Mouse (Mus musculus) CH12.LX (cell line): ENCODE measurements around the gene Nup133. TPM values are rescaled to one million over a fixed set of nuclear protein-coding genes. Genes with fewer than 3 reads are reported as not detected.

Experiments
- DNase-seq: peaks from one replicate; pipeline ENCODE4 v3.0.0-alpha.2; 2013; ENCODE audit errors: extremely low read depth
- H3K27ac ChIP-seq: 2 replicates; pipeline ENCODE4 v1.5.1; 2012; ENCODE audit warnings: low read depth, mild to moderate bottlenecking, control low read depth, moderate library complexity; ENCODE audit not compliant: insufficient read depth
- H3K27me3 ChIP-seq: replicated peaks from 2 replicates; pipeline ENCODE3; 2012; ENCODE audit warnings: inconsistent platforms
- H3K36me3 ChIP-seq, 2 experiments: replicated peaks in 1 of 2; 2 replicates each; pipeline versions ENCODE3 to v1.6.1; 2012; ENCODE audit warnings: inconsistent platforms in 1 of 2, low read length in 1 of 2, mild to moderate bottlenecking in 1 of 2, mixed read lengths in 1 of 2, moderate library complexity in 1 of 2; ENCODE audit not compliant: control insufficient read depth in 1 of 2, insufficient read depth in 1 of 2
- H3K4me1 ChIP-seq, 2 experiments: 2 replicates each; pipeline ENCODE4 v1.6.1; 2012; ENCODE audit warnings: inconsistent platforms in 1 of 2, moderate library complexity in 1 of 2; ENCODE audit not compliant: insufficient read depth in 2 of 2, control insufficient read depth in 1 of 2
- H3K4me2 ChIP-seq: 2 replicates; pipeline ENCODE4 v1.6.1; 2012; ENCODE audit warnings: low read depth, mild to moderate bottlenecking, control low read depth; ENCODE audit not compliant: poor library complexity, insufficient read depth, severe bottlenecking
- H3K4me3 ChIP-seq, 3 experiments: fragments of 150-350 bp in 1 of 3; sonication (generic) in 1 of 3; replicated peaks in 1 of 3; 2 replicates each; pipeline versions ENCODE3 to v1.5.1; 2011 to 2012; ENCODE audit warnings: low read depth in 2 of 3, low read length in 2 of 3, mild to moderate bottlenecking in 2 of 3, moderate library complexity in 2 of 3, control low read depth in 1 of 3, improper control_type of control experiment in 1 of 3, inconsistent platforms in 1 of 3, mixed read lengths in 1 of 3; ENCODE audit not compliant: poor library complexity in 1 of 3
- H3K79me2 ChIP-seq: replicated peaks from 2 replicates; pipeline ENCODE4 v1.6.1; 2012; ENCODE audit warnings: mild to moderate bottlenecking, moderate library complexity; ENCODE audit not compliant: control insufficient read depth, poor library complexity, insufficient read depth, severe bottlenecking; ENCODE audit errors: extremely low read depth
- H3K9ac ChIP-seq: 2 replicates; pipeline ENCODE4 v1.6.1; 2012; ENCODE audit warnings: low read depth, mild to moderate bottlenecking, control low read depth, moderate library complexity; ENCODE audit not compliant: insufficient read depth
- H3K9me3 ChIP-seq: replicated peaks from 2 replicates; pipeline ENCODE3; 2012; ENCODE audit warnings: low read length, inconsistent platforms, mixed read lengths
- BHLHE40 ChIP-seq: IDR thresholded peaks from 2 replicates; pipeline ENCODE4 v1.6.1; 2011; ENCODE audit warnings: mild to moderate bottlenecking, low read depth, low read length, improper control_type of control experiment
- CHD2 ChIP-seq: IDR thresholded peaks from 2 replicates; pipeline ENCODE4 v1.6.1; 2011; ENCODE audit warnings: low read length, improper control_type of control experiment
- CTCF ChIP-seq, 2 experiments: IDR thresholded peaks in 1 of 2; conservative IDR thresholded peaks in 1 of 2; 2 replicates each; pipeline ENCODE4 v1.5.1; 2011 to 2012; ENCODE audit warnings: low read depth in 2 of 2, low read length in 2 of 2, improper control_type of control experiment in 1 of 2, inconsistent platforms in 1 of 2, mild to moderate bottlenecking in 1 of 2, moderate library complexity in 1 of 2
- E2F4 ChIP-seq: IDR thresholded peaks from 2 replicates; pipeline ENCODE4 v1.6.1; 2011; ENCODE audit warnings: low read depth, low read length, improper control_type of control experiment; ENCODE audit not compliant: insufficient replicate concordance
- ETS1 ChIP-seq: conservative IDR thresholded peaks from 2 replicates; pipeline ENCODE4 v1.6.1; 2012; ENCODE audit warnings: low read depth, mild to moderate bottlenecking, inconsistent platforms, low read length, improper control_type of control experiment, moderate library complexity
- GABPA ChIP-seq: IDR thresholded peaks from 2 replicates; pipeline ENCODE4 v1.6.1; 2012; ENCODE audit warnings: low read depth, low read length, improper control_type of control experiment, inconsistent platforms; ENCODE audit not compliant: insufficient replicate concordance
- HCFC1 ChIP-seq: IDR thresholded peaks from 2 replicates; pipeline ENCODE4 v1.6.1; 2012; ENCODE audit warnings: low read depth, mild to moderate bottlenecking, inconsistent platforms, low read length, improper control_type of control experiment
- IRF4 ChIP-seq: IDR thresholded peaks from 2 replicates; pipeline ENCODE4 v1.6.1; 2014; ENCODE audit warnings: low read depth, mild to moderate bottlenecking, inconsistent platforms, low read length, improper control_type of control experiment
- JUN ChIP-seq: IDR thresholded peaks from 2 replicates; pipeline ENCODE4 v1.6.1; 2011; ENCODE audit warnings: low read depth, mild to moderate bottlenecking, low read length, improper control_type of control experiment, moderate library complexity; ENCODE audit not compliant: insufficient read depth
- JUND ChIP-seq: conservative IDR thresholded peaks from 2 replicates; pipeline ENCODE4 v1.6.1; 2011; ENCODE audit warnings: low read depth, low read length, improper control_type of control experiment
- MAFK ChIP-seq: IDR thresholded peaks from 2 replicates; pipeline ENCODE4 v1.6.1; 2011; ENCODE audit warnings: low read length, improper control_type of control experiment; ENCODE audit not compliant: insufficient replicate concordance
- MXI1 ChIP-seq: IDR thresholded peaks from 2 replicates; pipeline ENCODE4 v1.6.1; 2011; ENCODE audit warnings: mild to moderate bottlenecking, low read depth, low read length, improper control_type of control experiment
- NRF1 ChIP-seq: IDR thresholded peaks from 2 replicates; pipeline ENCODE4 v1.6.1; 2014; ENCODE audit warnings: low read depth, mild to moderate bottlenecking, inconsistent platforms, low read length, improper control_type of control experiment, moderate library complexity
- POLR2A ChIP-seq: IDR thresholded peaks from 2 replicates; pipeline ENCODE4 v1.6.1; 2011; ENCODE audit warnings: low read depth, mild to moderate bottlenecking, improper control_type of control experiment, low read length
- RAD21 ChIP-seq: IDR thresholded peaks from 2 replicates; pipeline ENCODE4 v1.6.1; 2011; ENCODE audit warnings: low read depth, mild to moderate bottlenecking, low read length, improper control_type of control experiment, moderate library complexity
- SIN3A ChIP-seq: IDR thresholded peaks from 2 replicates; pipeline ENCODE4 v1.6.1; 2012; ENCODE audit warnings: low read length, improper control_type of control experiment, inconsistent platforms
- SMC3 ChIP-seq: IDR thresholded peaks from 2 replicates; pipeline ENCODE4 v1.6.1; 2011; ENCODE audit warnings: low read depth, low read length, improper control_type of control experiment
- TCF12 ChIP-seq: IDR thresholded peaks from 2 replicates; pipeline ENCODE4 v1.6.1; 2014; ENCODE audit warnings: low read depth, mild to moderate bottlenecking, inconsistent platforms, low read length, improper control_type of control experiment
- UBTF ChIP-seq: IDR thresholded peaks from 2 replicates; pipeline ENCODE4 v1.6.1; 2012; ENCODE audit warnings: low read depth, mild to moderate bottlenecking, inconsistent platforms, low read length, improper control_type of control experiment, moderate library complexity
- ZMIZ1 ChIP-seq: IDR thresholded peaks from 2 replicates; pipeline ENCODE4 v1.6.1; 2012; ENCODE audit warnings: low read depth, mild to moderate bottlenecking, inconsistent platforms, low read length, improper control_type of control experiment
- ZNF384 ChIP-seq: IDR thresholded peaks from 2 replicates; pipeline ENCODE4 v1.6.1; 2012; ENCODE audit warnings: low read depth, low read length, improper control_type of control experiment, inconsistent platforms
- dilution Hi-C: fragments of 300-500 bp; cut with MboI; formaldehyde crosslinking; loops from 2 replicates; pipeline ENCODE4 v1.14.3; 2020; ENCODE audit warnings: low sequenced_read_pairs; ENCODE audit not compliant: extremely low pct_unique_long_range_greater_than_20kb, extremely low pct_ligation_motif_present
- in situ Hi-C: fragments of 300-500 bp; cut with MboI; formaldehyde crosslinking; loops from 3 replicates; pipeline ENCODE4 v1.14.3; 2019; ENCODE audit warnings: low sequenced_read_pairs, low pct_ligation_motif_present, low pct_unique_long_range_greater_than_20kb, mixed read lengths
- polyA plus RNA-seq: library from polyadenylated mRNA; unstranded; fragments of >175 nt; gene quantifications from 2 replicates; pipeline ENCODE4 v1.2.1, GENCODE M21; 2012; ENCODE audit warnings: low read depth; ENCODE audit not compliant: insufficient read length
- total RNA-seq, 2 experiments: library from RNA; depleted of rRNA; stranded (reverse); fragments of 300-350 nt in 1 of 2; fragments of >200 nt in 1 of 2; gene quantifications; 2 replicates each; pipeline ENCODE4 v1.2.3; 2012 to 2014

Gene Nup133
- total and polyA plus RNA-seq, 3 experiments = 32.8 to 49.0 (median 39.6) TPM

- no peak overlapping the region for H3K9ac ChIP-seq
- no peak overlapping the region for H3K4me2 ChIP-seq
- H3K4me3 ChIP-seq = no peak overlapping the region
- H3K27ac ChIP-seq = no peak overlapping the region
- peak; percentile 76 for TF ChIP-seq BHLHE40
- TF ChIP-seq MXI1 = no peak
- TF ChIP-seq, all 38 proteins: peak for 1
- no peak for DNase-seq
- Histone ChIP-seq H3K9me3 (no peaks in the 10 kb centered on the region), H3K36me3 (no peaks in the 10 kb centered on the region), H3K4me1 (peaks cover 3 to 23% of the 10 kb centered on the region in 2 experiments; a peak in 3 of 4 replicates), H3K79me2 (no peaks in the 10 kb centered on the region), H3K27me3 (peaks cover 36% of the 10 kb centered on the region)
- in situ Hi-C loops = no loop called here
- dilution Hi-C loops = no loop called here
Measured at GRCm38 (mm10) chr8:123880271-123880670, 68.8 kb downstream of the Nup133 start.

- DNase-seq = no peak
- Histone ChIP-seq H3K9me3 (no peaks in the 10 kb centered on the region), H3K36me3 (no peaks in the 10 kb centered on the region), H3K4me1 (peaks cover 3 to 20% of the 10 kb centered on the region in 2 experiments; a peak in 3 of 4 replicates), H3K27me3 (peaks cover 28% of the 10 kb centered on the region), H3K4me2 (no peak overlapping the region), H3K27ac (no peak overlapping the region), H3K9ac (no peak overlapping the region), H3K79me2 (no peaks in the 10 kb centered on the region), H3K4me3 (no peak overlapping the region)
- dilution Hi-C loops (no loop called here), in situ Hi-C loops (no loop called here)
- TF ChIP-seq POLR2A (no peak), RAD21 (no peak), JUN (no peak), HCFC1 (no peak), TCF12 (no peak), MAFK (no peak), SIN3A (no peak), JUND (no peak)
Measured at GRCm38 (mm10) chr8:123877865-123878264, 71.2 kb downstream of the Nup133 start.

- no peaks in the 10 kb centered on the region for H3K9me3 ChIP-seq
- H3K4me2 ChIP-seq = no peak overlapping the region
- H3K36me3 ChIP-seq = no peaks in the 10 kb centered on the region
- no peak overlapping the region for H3K27ac ChIP-seq
- H3K4me1 ChIP-seq = peaks cover 0 to 9% of the 10 kb centered on the region in 2 experiments; a peak in 1 of 4 replicates
- TF ChIP-seq E2F4 (no peak), GABPA (no peak), IRF4 (no peak), BHLHE40 (no peak), JUND (no peak), CHD2 (no peak), TCF12 (no peak), ETS1 (no peak), ZNF384 (no peak), SMC3 (no peak), NRF1 (no peak), ZMIZ1 (no peak), CTCF (conservative IDR thresholded peaks at IDR 0.05 in 1 of 2, IDR thresholded peaks at IDR 0.05 in 1 of 2; ENCODE audit: low read depth in 2 of 2, low read length in 2 of 2) (no peak), UBTF (no peak)
- dilution Hi-C loops = no loop called here
- no peak overlapping the region for H3K9ac ChIP-seq
- DNase-seq = no peak
- no peak overlapping the region for H3K4me3 ChIP-seq
- in situ Hi-C loops = no loop called here
- peaks cover 13% of the 10 kb centered on the region for H3K27me3 ChIP-seq
- H3K79me2 ChIP-seq = no peaks in the 10 kb centered on the region
Measured at GRCm38 (mm10) chr8:123874324-123874723, 74.7 kb downstream of the Nup133 start.
